9 mouse cellular contexts compared by ENCODE assay signal in genomic region chr1:120197189-120197588, GRCm38 (mm10).
A peak's percentile ranks its signal among the peaks of the same experiment; 100 is the strongest.
DNase-seq lines count a peak whose midpoint lies in the region; ATAC-seq and TF ChIP-seq lines count a peak whose summit lies in the region.
"Had no signal": no experiment of that assay in that cellular context is flagged by ENCODE, and none has a peak within 500 bp of the region (broad histone marks: within the 10 kb centered on the region; RNA-seq: fewer than 3 reads in every experiment).

No protein-coding gene starts in this region.

- WGBS in forebrain, embryonic 10.5 days, result 16% methylated on average over 5 of the region's 5 CpGs
- WGBS in lung, postnatal 0 days, result 16% methylated on average over 5 of the region's 5 CpGs

- TF ChIP-seq CTCF in E14TG2a.4 (conservative IDR thresholded peaks at IDR 0.05; ENCODE audit: low read length), result peak; percentile 69
- TF ChIP-seq CTCF in lung, postnatal 0 days (IDR thresholded peaks at IDR 0.05), result peak; percentile 95

- H3K9ac ChIP-seq in lung, postnatal 0 days (replicated peaks; ENCODE audit: low read depth), result no peak overlapping the region
- H3K9ac ChIP-seq: heart, embryonic 15.5 days had no signal

- no peaks in the 10 kb centered on the region for H3K36me3 ChIP-seq in E14TG2a.4 (ENCODE audit: insufficient read depth, low read length)
- H3K36me3 ChIP-seq in forebrain, embryonic 10.5 days (replicated peaks), result no peaks in the 10 kb centered on the region
- H3K36me3 ChIP-seq in lung, postnatal 0 days (ENCODE audit: insufficient read depth, low read length), result no peaks in the 10 kb centered on the region
- H3K36me3 ChIP-seq: heart, embryonic 15.5 days had no signal

- H3K4me3 ChIP-seq in E14TG2a.4 (replicated peaks; ENCODE audit: low read length), result no peak overlapping the region
- no peak overlapping the region for H3K4me3 ChIP-seq in forebrain, embryonic 10.5 days
- no peak overlapping the region for H3K4me3 ChIP-seq in lung, postnatal 0 days (ENCODE audit: low read depth, low read length)
- H3K4me3 ChIP-seq: heart, embryonic 15.5 days had no signal

- peak; percentile 70; the same call in 1 of the 2 replicates for ATAC-seq in lung, postnatal 0 days

- no peak for TF ChIP-seq EP300 in lung, postnatal 0 days (IDR thresholded peaks at IDR 0.05)

- peak; percentile 39 for DNase-seq in c-Kit-negative CD71-positive TER-119-positive erythroid progenitor cells, embryonic 14.5 days (ENCODE audit: low read depth, low spot score)
- DNase-seq in forebrain, embryonic 10.5 days (ENCODE audit: extremely low spot score, low spot score), result peak; percentile 73
- DNase-seq in heart, postnatal 4 days, result peak; percentile 84
- peak; percentile 63 to 91 for DNase-seq in layer of hippocampus, adult 18-20 months (ENCODE audit: low spot score in 2 of 2)
- DNase-seq in lung, postnatal 0 days (ENCODE audit: low spot score), result peak; percentile 80
- peak; percentile 73 for DNase-seq in ovary, postnatal 36 days (ENCODE audit: low spot score)
- peak; percentile 40 to 75 for DNase-seq in thymus, postnatal 10 days (ENCODE audit: low spot score in 2 of 2)

- H3K9me3 ChIP-seq in E14TG2a.4 (ENCODE audit: low read length), result no peaks in the 10 kb centered on the region
- H3K9me3 ChIP-seq in forebrain, embryonic 10.5 days, result no peaks in the 10 kb centered on the region
- H3K9me3 ChIP-seq in lung, postnatal 0 days (ENCODE audit: low read length), result no peaks in the 10 kb centered on the region
- H3K9me3 ChIP-seq: heart, embryonic 15.5 days had no signal

- no peaks in the 10 kb centered on the region for H3K4me1 ChIP-seq in E14TG2a.4 (replicated peaks; ENCODE audit: low read depth, low read length)
- H3K4me1 ChIP-seq in forebrain, embryonic 10.5 days, result 0 out of 2 replicates have a peak, but pooled peaks cover 6% of the 10 kb centered on the region
- H3K4me1 ChIP-seq in lung, postnatal 0 days (ENCODE audit: insufficient read depth, low read depth, low read length), result no peaks in the 10 kb centered on the region
- H3K4me1 ChIP-seq: heart, embryonic 15.5 days had no signal

- no peak overlapping the region for H3K4me2 ChIP-seq in lung, postnatal 0 days (replicated peaks; ENCODE audit: low read depth, low read length)
- H3K4me2 ChIP-seq: heart, embryonic 15.5 days had no signal

- H3K27me3 ChIP-seq in E14TG2a.4 (ENCODE audit: insufficient read depth, low read length), result no peaks in the 10 kb centered on the region
- no peaks in the 10 kb centered on the region for H3K27me3 ChIP-seq in forebrain, embryonic 10.5 days (ENCODE audit: poor library complexity, severe bottlenecking)
- no peaks in the 10 kb centered on the region; the same call in 1 of the 2 replicates for H3K27me3 ChIP-seq in lung, postnatal 0 days (replicated peaks; ENCODE audit: insufficient read depth, low read length)
- H3K27me3 ChIP-seq: heart, embryonic 15.5 days had no signal

- no peak overlapping the region for H3K27ac ChIP-seq in forebrain, embryonic 10.5 days
- no peak overlapping the region for H3K27ac ChIP-seq in lung, postnatal 0 days (ENCODE audit: low read length)
- H3K27ac ChIP-seq: heart, embryonic 15.5 days had no signal
